Mouse (Mus musculus) spleen, embryonic (tissue): Measurements from ENCODE around the gene Cdk5.

ENCODE experiments used
- CTCF ChIA-PET: fragments of 350-600 bp; sonication (Branson Sonifier 250); formaldehyde crosslinking; loops from one replicate; lab custom pipeline; 2022; lab: Charles Lee

The Cdk5 gene

GRCm38 (mm10) chr5:24423129-24424003 lies at the start of gene Cdk5, which contains the start of gene Slc4a2:
Gene Cdk5 (minus strand): TSS chr5:24423530.
Gene Slc4a2 (plus strand): TSS chr5:24423837.
- CTCF ChIA-PET = no interaction called here

GRCm38 (mm10) chr5:24470600-24470999 lies 47.3 kb upstream of the Cdk5 start:
- CTCF ChIA-PET = interaction anchor here (0.6 to 1.2 kb wide), 2 partner anchors 55 to 281 kb away, joined by 5 to 12 read pairs; no protein-coding TSS in a partner anchor

GRCm38 (mm10) chr5:24466762-24467161 lies 43.4 kb upstream of the Cdk5 start:
- CTCF ChIA-PET = no interaction called here

GRCm38 (mm10) chr5:24455613-24456012 lies 32.3 kb upstream of the Cdk5 start:
- CTCF ChIA-PET = no interaction called here

GRCm38 (mm10) chr5:24455076-24455475 lies 31.7 kb upstream of the Cdk5 start:
- CTCF ChIA-PET = no interaction called here

GRCm38 (mm10) chr5:24453985-24454303 lies 30.6 kb upstream of the Cdk5 start:
- CTCF ChIA-PET = interaction anchor here (0.6 kb wide), 1 partner anchor 40 kb away, joined by 3 read pairs; no protein-coding TSS in a partner anchor

- CTCF ChIA-PET = no interaction called here
These were observed 30.1 kb upstream of the Cdk5 start for GRCm38 (mm10) chr5:24453283-24453984.

- CTCF ChIA-PET = no interaction called here
These were observed 29.4 kb upstream of the Cdk5 start for GRCm38 (mm10) chr5:24452691-24453233.

GRCm38 (mm10) chr5:24452030-24452690 lies 28.8 kb upstream of the Cdk5 start, which contains the start of gene Agap3:
Gene Agap3 (plus strand): TSS chr5:24452177.
- CTCF ChIA-PET = interaction anchor here (0.8 kb wide), 1 partner anchor 33 kb away, joined by 3 read pairs; no protein-coding TSS in a partner anchor

GRCm38 (mm10) chr5:24451264-24452029 lies 28.1 kb upstream of the Cdk5 start:
- CTCF ChIA-PET = interaction anchor here (0.7 to 0.8 kb wide), 2 partner anchors 13 to 34 kb away, joined by 3 read pairs; no protein-coding TSS in a partner anchor

GRCm38 (mm10) chr5:24447624-24448298 lies 24.4 kb upstream of the Cdk5 start, which contains the start of gene Tmub1:
Gene Tmub1 (minus strand): TSS chr5:24447854.
- CTCF ChIA-PET = interaction anchor here (0.6 to 1.6 kb wide), 2 partner anchors 22 to 972 kb away, joined by 3 to 4 read pairs; no protein-coding TSS in a partner anchor

GRCm38 (mm10) chr5:24446630-24447029 lies 23.3 kb upstream of the Cdk5 start:
- CTCF ChIA-PET = interaction anchor here (0.5 to 1.6 kb wide), 2 partner anchors 21 to 508 kb away, joined by 3 to 5 read pairs; no protein-coding TSS in a partner anchor

GRCm38 (mm10) chr5:24445428-24446080 lies 22.2 kb upstream of the Cdk5 start:
- CTCF ChIA-PET = no interaction called here

GRCm38 (mm10) chr5:24444746-24445427 lies 21.6 kb upstream of the Cdk5 start, which contains the start of gene Fastk:
Gene Fastk (minus strand): TSS chr5:24445287.
- CTCF ChIA-PET = no interaction called here

- CTCF ChIA-PET = no interaction called here
These were observed 20.6 kb upstream of the Cdk5 start for GRCm38 (mm10) chr5:24443927-24444326.

- CTCF ChIA-PET = no interaction called here
These were observed 19.9 kb upstream of the Cdk5 start for GRCm38 (mm10) chr5:24443204-24443603.

GRCm38 (mm10) chr5:24442029-24442428 lies 18.7 kb upstream of the Cdk5 start:
- CTCF ChIA-PET = no interaction called here

GRCm38 (mm10) chr5:24441187-24441586 lies 17.9 kb upstream of the Cdk5 start:
- CTCF ChIA-PET = no interaction called here

- CTCF ChIA-PET = interaction anchor here (0.6 kb wide), 1 partner anchor 14 kb away, joined by 3 read pairs; no protein-coding TSS in a partner anchor
These were observed 10.7 kb upstream of the Cdk5 start for GRCm38 (mm10) chr5:24433993-24434392.
